7 mouse cellular contexts compared by ENCODE assay signal in the genomic region with DNA sequence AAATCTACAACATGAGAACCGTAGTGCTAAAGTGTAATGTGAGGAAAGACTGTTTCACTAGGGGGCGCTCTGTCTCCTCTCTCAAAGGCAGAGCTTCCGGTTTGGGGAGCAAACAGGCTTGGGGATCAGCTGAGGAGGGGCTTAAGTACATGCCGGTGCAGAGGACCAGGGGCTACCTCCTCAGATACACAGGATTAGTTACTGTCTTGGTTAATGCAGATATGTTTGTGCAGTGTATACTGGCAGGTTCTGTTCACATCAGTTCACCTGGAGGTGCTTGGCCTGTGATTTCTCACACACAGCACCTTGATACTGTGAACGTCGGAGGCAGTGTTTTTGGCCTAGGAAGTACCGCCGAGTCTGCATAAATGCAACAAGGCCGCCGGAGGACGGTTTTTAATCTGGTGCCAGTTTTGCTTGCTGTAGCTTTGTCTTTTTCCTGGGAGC. TPM values are rescaled to one million over a fixed set of nuclear protein-coding genes. Genes with fewer than 3 reads are reported as not detected.
A peak's percentile ranks its signal among the peaks of the same experiment; 100 is the strongest.
DNase-seq lines count a peak whose midpoint lies in the region; ATAC-seq and TF ChIP-seq lines count a peak whose summit lies in the region.

No protein-coding gene starts in this region.

- peak; percentile 61; the same call in 1 of the 2 replicates for ATAC-seq in intestine, embryonic 15.5 days

- H3K36me3 ChIP-seq in intestine, embryonic 15.5 days = no peaks in the 10 kb centered on the region
- H3K36me3 ChIP-seq in midbrain, embryonic 10.5 days = no peaks in the 10 kb centered on the region
- H3K36me3 ChIP-seq in small intestine, adult 2 months (ENCODE audit: control insufficient read depth, insufficient read depth, low read length) = no peaks in the 10 kb centered on the region

- H3K27ac ChIP-seq in gastrocnemius, adult 2 months = no peak overlapping the region
- no peak overlapping the region for H3K27ac ChIP-seq in intestine, embryonic 15.5 days
- H3K27ac ChIP-seq in midbrain, embryonic 10.5 days (replicated peaks) = no peak overlapping the region
- H3K27ac ChIP-seq in small intestine, adult 2 months (ENCODE audit: insufficient read depth, low read depth, low read length) = no peak overlapping the region

- H3K4me1 ChIP-seq in intestine, embryonic 15.5 days (replicated peaks) = no peaks in the 10 kb centered on the region
- H3K4me1 ChIP-seq in midbrain, embryonic 10.5 days = peaks cover 5% of the 10 kb centered on the region
- H3K4me1 ChIP-seq in small intestine, adult 2 months (ENCODE audit: control insufficient read depth, insufficient read depth, insufficient read length, low read length) = no peaks in the 10 kb centered on the region

- 29% methylated on average over 11 of the region's 11 CpGs for WGBS in intestine, embryonic 15.5 days
- 34% methylated on average over 11 of the region's 11 CpGs for WGBS in midbrain, embryonic 10.5 days
- WGBS in small intestine, adult 2 months = 30% methylated on average over 11 of the region's 11 CpGs

- H3K27me3 ChIP-seq in intestine, embryonic 15.5 days (replicated peaks) = no peaks in the 10 kb centered on the region
- H3K27me3 ChIP-seq in midbrain, embryonic 10.5 days (ENCODE audit: low read depth, poor library complexity, severe bottlenecking) = no peaks in the 10 kb centered on the region
- H3K27me3 ChIP-seq in small intestine, adult 2 months (ENCODE audit: control insufficient read depth, insufficient read depth, low read length) = no peaks in the 10 kb centered on the region

- TF ChIP-seq CTCF in gastrocnemius, adult 2 months (IDR thresholded peaks at IDR 0.05) = peak; percentile 77
- peak; percentile 80; the same call in 1 of the 2 replicates for TF ChIP-seq CTCF in small intestine, adult 2 months (IDR thresholded peaks at IDR 0.05; ENCODE audit: extremely low read depth, insufficient read length, insufficient replicate concordance, low read depth, low read length)

- no peak overlapping the region for H3K9ac ChIP-seq in intestine, embryonic 15.5 days

- H3K4me3 ChIP-seq in gastrocnemius, adult 2 months = peak overlapping the region; percentile 38
- no peak overlapping the region for H3K4me3 ChIP-seq in intestine, embryonic 15.5 days (replicated peaks)
- H3K4me3 ChIP-seq in midbrain, embryonic 10.5 days = peak overlapping the region; percentile 31; the same call in 1 of the 2 replicates
- no peak overlapping the region for H3K4me3 ChIP-seq in small intestine, adult 2 months (ENCODE audit: low read depth, low read length)

- intact Hi-C loops in gastrocnemius, adult 2 months (cut with DNase I) = loop anchor here (10.0 kb wide), 1 partner anchor 767 kb away; no protein-coding TSS in a partner anchor
- intact Hi-C loops in left cerebral cortex, postnatal 14 days (cut with DNase I) = loop anchor here (2.0 to 10.0 kb wide), 2 partner anchors 51 to 97 kb away; partner anchors contain the start of gene Ktn1

- H3K9me3 ChIP-seq in intestine, embryonic 15.5 days = no peaks in the 10 kb centered on the region
- H3K9me3 ChIP-seq in midbrain, embryonic 10.5 days (replicated peaks) = no peaks in the 10 kb centered on the region

- no peak for TF ChIP-seq POLR2A in small intestine, adult 2 months (IDR thresholded peaks at IDR 0.05; ENCODE audit: low read depth, low read length)

- DNase-seq in adipocyte (ENCODE audit: low spot score) = peak; percentile 58
- DNase-seq in cerebellum, postnatal 14 days = peak; percentile 72 to 84
- DNase-seq in gastrocnemius, adult 2 months = peak; percentile 42
- DNase-seq in left cerebral cortex, postnatal 14 days (ENCODE audit: low spot score in 2 of 2) = peak; percentile 86 to 87
- peak; percentile 64 for DNase-seq in midbrain, embryonic 10.5 days (ENCODE audit: low spot score)

- H3K4me2 ChIP-seq in intestine, embryonic 15.5 days (replicated peaks) = peak overlapping the region; percentile 38

RNA-seq across cellular contexts. Expression of gene Atg14, which starts 27.5 kb away (rescaled TPM):
- total RNA-seq in gastrocnemius, adult 2 months (2021) = 1 to 10 TPM; 5.9 to 7.8 TPM
- 10.3 and 12.4 TPM in 2 replicates for polyA plus RNA-seq in intestine, embryonic 15.5 days (2015; fragmentation: Nextera tagmentation; extraction: Ambion mirVana)
- 10 to 100 TPM; 15.2 to 15.4 TPM for total RNA-seq in left cerebral cortex, postnatal 14 days (2021)
- 14.7 and 17.4 TPM in 2 replicates for polyA plus RNA-seq in midbrain, embryonic 10.5 days (2016; fragmentation: Nextera tagmentation; extraction: Ambion mirVana)
- polyA plus RNA-seq in small intestine, adult 2 months (2012; rRNA removed) = 2.2 and 5.5 TPM in 2 replicates

RNA-seq across cellular contexts. Expression of gene Ktn1, which starts 50.3 kb away (rescaled TPM):
- 100 to 1,000 TPM; 198 to 209 TPM for total RNA-seq in gastrocnemius, adult 2 months (2021)
- 40.8 and 54.5 TPM in 2 replicates for polyA plus RNA-seq in intestine, embryonic 15.5 days (2015; fragmentation: Nextera tagmentation; extraction: Ambion mirVana)
- total RNA-seq in left cerebral cortex, postnatal 14 days (2021) = 10 to 100 TPM; 89.8 to 94.0 TPM
- polyA plus RNA-seq in midbrain, embryonic 10.5 days (2016; fragmentation: Nextera tagmentation; extraction: Ambion mirVana) = 67.1 and 72.3 TPM in 2 replicates
- 0.80 and 1.6 TPM in 2 replicates for polyA plus RNA-seq in small intestine, adult 2 months (2012; rRNA removed)

Comparison
In these comparisons a context has a peak if more than half of its experiments do, and no peak if none do; other contexts are left out.
1. H3K4me3 ChIP-seq: peak in gastrocnemius, adult 2 months (single experiment) and midbrain, embryonic 10.5 days (single experiment); none in intestine, embryonic 15.5 days (single experiment) and small intestine, adult 2 months (single experiment).
2. RNA of gene Ktn1, which starts 50.3 kb away (polyA plus RNA-seq): 67.1 to 72.3 TPM in midbrain, embryonic 10.5 days and 40.8 to 54.5 TPM in intestine, embryonic 15.5 days; 0.80 to 1.6 TPM in small intestine, adult 2 months; every median in the first group is over 10 times any median in the second.
3. Peak in every context shown above with its lines, with median percentiles within 50 percentile points of each other: DNase-seq.